Mouse (Mus musculus): ENCODE results near the gene Ckap5.

Ckap5 gene

DNA sequence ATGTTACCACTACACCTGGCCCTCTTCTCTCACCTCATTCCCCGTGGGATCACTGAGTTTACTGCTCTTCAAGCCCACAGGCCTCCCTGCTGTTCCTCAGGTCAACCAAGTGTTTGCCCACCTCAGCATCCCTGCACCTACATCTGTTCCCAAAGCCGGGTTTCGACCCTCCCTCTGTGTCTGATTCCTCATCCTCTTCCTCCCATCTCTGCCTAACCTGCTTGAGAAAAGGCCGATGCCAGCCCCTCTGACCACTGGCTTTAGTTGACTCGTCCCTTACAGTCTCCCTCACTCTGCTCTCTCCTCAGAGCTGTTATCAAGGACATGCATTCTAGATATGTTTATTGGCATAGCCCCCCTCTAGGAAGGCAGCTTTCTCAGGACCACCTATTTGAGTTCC, 100.9 kb downstream of the Ckap5 start:
- DNase-seq (ENCODE audit: low spot score in 2 of 2): no peak

DNA sequence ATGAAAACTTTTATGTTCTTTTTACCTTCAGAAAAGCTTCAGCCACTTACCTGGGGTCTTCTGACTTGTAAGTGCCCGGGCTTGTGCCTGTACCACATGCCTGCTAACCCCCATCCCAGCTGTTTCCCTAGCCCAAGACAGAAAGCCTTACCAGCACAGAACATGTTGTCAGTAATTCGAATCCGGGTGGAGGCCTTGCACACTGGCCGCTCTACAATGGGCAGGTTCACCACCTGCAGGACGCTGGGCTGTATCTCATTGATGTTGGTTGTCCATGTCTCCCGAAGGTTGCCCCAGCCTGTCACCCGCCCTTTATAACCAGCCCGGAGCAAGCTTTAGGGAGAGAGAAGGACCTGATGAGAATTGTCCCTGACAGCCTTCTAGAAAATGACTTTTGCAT, 101.6 kb downstream of the Ckap5 start:
- no peak for DNase-seq (ENCODE audit: low spot score in 2 of 2)

DNA sequence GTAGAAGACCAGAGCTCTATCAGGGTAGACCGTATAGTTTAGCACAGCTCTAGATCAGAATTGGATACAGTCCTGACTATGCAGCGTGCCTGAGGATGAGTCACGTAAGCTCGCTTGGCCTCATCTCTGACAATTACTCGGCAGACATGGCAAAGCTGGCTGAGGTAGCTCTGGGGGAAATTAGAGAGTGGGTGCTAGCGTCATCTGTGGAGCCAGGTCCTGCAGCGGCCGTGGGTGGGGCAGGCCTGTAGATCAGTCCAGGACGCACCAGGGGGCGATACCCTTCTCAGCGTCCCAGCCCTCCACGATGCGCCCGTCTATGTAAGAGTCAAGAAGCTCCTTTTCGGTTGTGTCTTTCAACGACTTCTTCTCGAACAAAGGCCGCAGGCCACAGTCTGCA, 103.1 kb downstream of the Ckap5 start:
- DNase-seq (ENCODE audit: low spot score in 2 of 2): no peak

DNA sequence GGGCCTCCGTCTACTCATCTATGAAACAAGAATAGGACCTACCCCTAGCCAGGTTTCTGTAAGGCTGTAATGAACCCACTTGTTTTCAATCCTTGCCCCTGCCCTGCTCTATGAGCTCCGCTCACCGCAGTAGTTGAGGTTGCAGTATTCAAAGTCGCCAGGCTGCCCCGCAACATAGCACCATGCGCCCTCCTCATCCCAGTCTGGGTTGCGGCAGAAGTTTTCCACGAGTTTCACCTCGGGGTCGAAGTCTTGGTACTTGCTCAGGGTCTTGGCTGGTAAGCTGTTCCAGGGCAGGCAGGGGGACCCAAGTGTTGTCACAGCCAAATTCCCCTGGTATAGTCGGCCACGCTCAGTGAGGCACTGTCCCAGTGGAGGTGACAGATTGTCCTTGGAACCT, 103.8 kb downstream of the Ckap5 start:
- DNase-seq (ENCODE audit: low spot score in 2 of 2): no peak

DNA sequence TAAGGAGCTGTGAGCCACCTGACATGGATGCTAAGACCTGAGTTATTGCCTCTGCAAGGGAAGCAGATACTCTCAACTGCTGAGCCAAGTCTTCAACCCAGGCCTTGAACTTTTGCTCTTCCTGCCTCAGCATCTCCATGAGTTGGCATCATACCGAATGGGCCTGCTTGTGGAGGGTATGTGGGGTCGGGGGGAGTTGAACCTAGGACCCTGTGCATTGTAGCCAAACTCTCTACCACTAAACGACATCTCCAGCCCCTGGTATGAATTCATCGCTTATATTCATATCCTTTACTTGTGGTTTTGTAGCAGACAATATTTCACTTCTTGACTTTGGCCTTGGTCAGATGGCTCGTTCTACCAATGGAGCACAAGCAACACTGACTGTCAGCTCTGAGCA, 105.3 kb downstream of the Ckap5 start:
- DNase-seq (ENCODE audit: low spot score in 2 of 2): no peak

DNA sequence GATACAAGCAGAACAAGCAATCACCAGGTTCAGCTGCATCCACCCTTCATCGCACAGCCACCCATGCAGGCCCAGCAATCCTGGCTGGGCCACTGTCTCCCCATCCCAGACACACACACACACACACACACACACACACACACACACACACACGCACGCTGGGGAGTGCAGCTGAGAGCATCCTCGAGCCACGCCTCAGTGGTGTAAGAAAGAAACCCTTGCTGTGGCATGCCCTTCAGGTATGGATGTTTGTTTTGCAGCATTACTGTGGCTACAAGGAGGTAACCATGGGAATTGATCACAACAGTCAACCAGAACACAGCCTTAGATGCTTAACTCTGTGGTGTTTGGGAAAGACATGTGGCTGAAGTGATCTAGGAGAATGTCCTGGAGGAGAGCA, 105.8 kb downstream of the Ckap5 start:
- DNase-seq (ENCODE audit: low spot score in 2 of 2): no peak

DNA sequence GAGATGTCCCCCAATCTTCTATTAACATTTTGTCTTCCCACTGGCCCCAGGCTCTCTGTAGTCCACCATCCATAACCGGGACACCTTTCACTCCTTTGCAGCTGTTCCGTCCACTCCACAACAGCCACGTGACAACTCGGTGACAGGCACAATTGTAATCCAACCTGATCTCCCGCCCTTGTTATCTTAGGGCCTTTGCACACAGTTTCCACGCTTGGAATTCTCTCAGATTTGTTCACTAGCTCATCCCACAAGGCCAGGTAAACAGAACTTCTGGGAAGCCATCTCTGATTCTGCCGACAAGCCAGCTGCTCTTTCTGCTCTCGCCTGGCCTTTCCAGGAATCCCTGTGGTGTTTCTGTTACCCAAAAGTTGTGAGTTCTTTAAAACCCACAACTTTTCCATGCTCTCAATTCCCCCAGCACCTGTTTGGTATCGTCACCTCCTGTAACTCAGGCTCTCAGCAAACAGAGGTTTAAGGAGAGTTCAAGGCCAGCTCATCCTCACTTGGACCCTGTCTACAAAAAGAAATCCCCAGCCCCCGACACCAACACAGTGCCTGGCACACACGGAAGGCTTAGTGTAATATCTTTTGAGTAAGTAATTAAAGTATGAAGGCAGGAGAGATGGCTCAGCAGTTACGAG, 106.9 kb downstream of the Ckap5 start:
- DNase-seq (ENCODE audit: low spot score in 2 of 2): no peak

DNA sequence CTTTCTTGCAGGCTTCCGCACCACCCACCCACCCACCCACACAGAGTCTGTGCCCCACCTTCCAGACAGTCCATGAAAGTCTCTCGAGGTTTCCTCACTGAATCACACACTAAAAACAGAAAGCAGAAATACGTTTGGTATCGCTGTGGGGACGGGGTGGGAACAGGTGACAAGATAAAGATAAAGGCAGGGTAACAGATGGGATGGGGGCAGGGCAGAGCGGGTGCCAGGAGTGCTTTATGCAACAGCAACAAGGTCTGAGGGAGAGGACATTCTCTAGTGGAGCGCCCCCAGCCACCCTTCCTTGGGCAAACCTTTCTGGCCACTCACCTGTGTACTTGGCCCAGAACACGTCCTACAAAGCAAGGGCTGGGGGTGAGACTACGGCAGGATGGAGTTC, 108.3 kb downstream of the Ckap5 start:
- no peak for DNase-seq (ENCODE audit: low spot score in 2 of 2)

DNA sequence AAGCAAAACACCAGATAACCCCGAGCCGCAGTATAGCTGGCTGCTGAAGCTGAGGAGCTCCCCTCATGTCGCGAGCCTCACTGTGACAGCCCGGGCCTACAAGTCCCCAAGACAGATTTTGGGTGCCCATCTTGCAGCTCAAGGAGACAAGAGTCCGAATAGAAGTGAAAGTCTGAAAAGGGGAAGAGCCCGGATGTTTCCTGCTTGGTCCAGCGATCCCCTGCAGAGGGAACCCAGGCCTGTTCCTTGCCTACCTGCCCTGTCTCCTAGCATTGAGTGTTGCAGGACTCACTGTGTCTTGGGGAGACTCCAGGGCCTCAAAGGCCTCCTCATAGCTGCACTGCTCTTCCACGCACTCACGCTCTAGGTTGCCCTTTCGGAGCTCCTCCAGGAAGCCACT, 108.9 kb downstream of the Ckap5 start:
- no peak for DNase-seq (ENCODE audit: low spot score in 2 of 2)

DNA sequence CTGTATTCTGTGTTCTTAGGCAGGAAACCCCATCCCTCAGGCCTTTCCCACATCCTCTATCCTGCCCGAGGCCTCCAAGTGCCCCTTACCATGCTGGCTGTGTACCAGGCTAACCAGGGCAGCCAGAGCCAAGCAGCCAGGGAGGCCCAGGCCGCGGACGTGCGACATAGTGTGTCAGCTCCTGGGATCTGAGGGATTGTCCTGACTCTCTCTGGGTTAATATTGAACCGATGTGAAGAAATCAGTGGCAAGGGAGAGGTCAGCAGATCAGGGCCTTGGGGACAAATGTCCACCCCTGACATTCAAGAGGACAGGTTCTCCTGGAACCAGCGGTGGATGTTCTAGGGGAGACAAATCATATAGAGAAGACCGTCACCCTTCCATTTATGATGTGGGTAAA, 109.7 kb downstream of the Ckap5 start, which contains the start of gene F2:
F2 (minus strand) TSS at position 186 of the 400 bp plus-strand sequence.
- DNase-seq (ENCODE audit: low spot score in 2 of 2): no peak

DNA sequence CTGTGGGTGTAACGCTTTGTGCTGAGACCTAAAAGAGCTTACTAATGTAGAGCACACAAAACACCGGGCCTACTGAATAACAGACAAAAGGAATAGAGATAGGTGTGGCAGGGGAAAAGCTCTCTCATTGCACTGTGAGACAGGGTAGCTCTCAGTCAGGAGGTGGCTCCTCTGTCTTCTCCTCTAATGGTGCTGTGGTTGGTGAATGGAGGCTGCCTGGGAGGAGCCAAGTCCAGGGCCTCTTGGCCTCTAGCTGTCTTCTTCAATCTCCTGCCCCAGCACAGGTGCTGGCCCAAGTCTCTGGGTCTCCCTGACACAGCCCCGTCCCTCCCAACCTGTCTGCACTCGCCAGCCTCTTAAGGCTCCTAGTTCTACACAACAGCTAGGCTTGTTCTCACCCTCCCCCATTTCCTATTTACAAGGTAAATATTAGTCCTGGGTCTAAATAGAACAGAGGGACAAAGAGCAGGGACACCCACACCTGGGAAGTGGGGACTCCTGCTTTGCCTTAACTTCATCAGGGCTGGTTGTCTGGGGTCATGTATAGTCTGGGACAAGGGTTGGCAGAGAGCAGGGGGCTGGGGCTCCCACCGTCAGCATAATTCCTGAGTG, 110.3 kb downstream of the Ckap5 start:
- no peak for DNase-seq (ENCODE audit: low spot score in 2 of 2)

DNA sequence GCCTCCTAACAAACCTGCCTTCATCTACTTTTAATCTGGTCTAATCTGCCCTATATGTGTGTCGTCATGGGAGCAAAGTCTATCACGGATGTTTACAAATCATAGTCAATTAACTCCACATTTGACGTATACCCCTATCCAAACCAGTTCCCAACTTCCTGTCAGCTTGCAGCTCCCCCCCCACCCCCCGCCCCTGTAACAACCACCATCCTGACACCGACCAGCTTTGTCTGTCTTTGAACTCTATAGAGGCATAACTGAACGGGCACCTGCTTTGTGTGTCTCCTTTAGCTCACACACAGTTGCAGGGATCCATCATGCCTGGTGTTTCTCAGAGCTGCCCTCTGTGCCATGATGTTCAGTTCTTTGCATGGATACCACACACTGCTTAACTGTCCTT, 112.4 kb downstream of the Ckap5 start:
- no peak for DNase-seq (ENCODE audit: low spot score in 2 of 2)

DNA sequence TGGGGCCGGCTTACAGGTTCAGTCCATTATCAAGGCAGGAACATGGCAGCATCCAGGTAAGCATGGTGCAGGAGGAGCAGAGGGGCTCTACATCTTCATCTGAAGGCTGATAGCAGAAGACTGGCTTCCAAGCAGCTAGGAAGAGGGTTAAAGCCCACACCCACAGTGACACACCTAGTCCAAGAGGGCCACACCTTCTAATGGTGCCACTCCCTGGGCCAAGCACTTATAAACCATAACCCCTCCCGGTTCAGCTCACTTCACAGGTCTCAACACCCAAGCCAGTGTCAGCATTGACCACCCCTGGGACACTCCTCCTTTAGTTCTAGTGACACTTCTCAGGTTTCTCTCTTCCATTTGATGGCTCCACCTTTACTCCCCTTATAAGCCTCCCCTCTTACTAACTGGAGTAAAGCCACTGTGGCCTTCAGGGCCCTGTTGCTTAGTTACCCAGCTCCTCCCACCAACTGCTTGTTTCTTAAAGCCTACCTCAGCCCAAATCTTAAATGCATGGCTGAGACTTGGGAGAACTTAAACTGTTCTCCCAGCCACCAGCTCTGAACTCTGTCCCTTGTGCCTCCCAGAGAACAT, 116.4 kb downstream of the Ckap5 start:
- no peak for DNase-seq (ENCODE audit: low spot score in 2 of 2)

DNA sequence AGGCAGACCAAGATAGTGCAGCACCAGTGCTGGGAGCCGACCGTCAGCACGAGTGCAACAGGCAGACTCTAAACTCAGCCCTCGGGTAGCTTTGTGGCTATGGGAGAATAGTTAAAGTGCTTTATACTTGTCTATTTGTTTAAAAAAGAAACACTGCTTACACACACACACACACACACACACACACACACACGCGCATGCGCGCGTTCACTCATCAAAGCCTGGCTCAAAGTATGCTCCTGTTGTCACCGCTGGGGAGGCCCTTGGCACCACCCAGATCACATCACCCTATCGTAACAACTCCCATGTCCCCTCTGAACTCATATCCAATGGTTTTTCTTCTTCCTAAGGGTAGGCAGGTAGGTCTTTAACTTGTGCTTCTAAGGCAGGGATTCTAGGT, 117.5 kb downstream of the Ckap5 start:
- DNase-seq (ENCODE audit: low spot score in 2 of 2): no peak

DNA sequence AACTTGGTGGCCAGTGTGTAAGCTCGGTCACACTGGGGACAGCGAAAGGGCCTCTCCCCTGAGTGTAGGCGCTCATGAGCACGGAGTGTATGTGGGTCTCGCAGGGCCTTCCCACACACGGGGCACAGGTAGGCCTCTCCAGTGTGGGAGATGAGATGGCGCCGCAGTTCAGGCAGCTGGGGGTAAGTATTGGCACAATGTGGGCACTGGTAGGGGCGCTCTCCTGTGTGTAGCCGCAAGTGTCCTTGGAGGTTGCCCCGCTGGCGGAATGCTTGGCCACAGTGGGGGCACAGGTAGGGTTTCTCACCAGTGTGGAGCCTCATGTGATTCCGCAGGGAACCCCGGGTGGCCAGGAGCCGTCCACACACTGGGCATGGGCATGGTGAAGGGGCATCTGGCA, 118.8 kb downstream of the Ckap5 start:
- no peak for DNase-seq (ENCODE audit: low spot score in 2 of 2)

DNA sequence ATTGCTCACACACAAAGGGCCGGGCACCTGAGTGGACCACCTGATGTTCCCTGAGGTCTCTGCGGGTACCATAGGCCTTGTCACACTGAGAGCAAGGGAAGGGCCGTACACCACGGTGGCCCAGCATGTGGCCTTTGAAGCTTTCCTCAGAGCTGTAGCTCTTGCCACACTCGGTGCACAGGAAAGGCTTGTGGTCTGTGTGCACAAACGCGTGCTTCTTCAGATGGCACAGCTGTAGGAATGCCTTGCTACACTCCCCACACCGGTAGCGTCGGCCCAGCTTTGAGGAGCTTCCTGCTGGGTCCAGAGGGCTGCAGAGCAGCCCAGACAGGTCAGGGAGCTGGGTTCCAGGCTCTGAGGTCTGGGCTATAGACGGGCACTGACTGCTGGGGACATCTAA, 119.2 kb downstream of the Ckap5 start:
- DNase-seq (ENCODE audit: low spot score in 2 of 2): no peak

DNA sequence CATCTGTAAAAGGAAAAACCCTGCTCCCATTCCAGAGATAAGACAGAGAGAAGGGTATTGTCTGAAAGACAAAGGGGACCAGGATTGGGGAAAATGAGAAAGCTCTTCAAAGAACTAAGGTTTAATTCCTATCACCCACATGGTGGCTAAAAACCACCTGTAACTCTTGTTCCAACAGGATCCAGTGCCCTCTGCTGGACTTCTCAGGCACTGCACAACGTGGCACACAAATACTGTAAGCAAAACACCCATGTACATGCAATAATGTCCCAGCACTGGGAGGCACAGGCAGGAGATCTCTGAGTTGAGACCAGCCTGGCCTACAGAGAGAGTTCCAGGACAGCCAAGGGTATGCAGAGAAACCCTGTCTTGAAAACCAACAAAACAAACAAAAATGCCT, 120.2 kb downstream of the Ckap5 start:
- DNase-seq (ENCODE audit: low spot score in 2 of 2): peak; percentile 54 to 71

DNA sequence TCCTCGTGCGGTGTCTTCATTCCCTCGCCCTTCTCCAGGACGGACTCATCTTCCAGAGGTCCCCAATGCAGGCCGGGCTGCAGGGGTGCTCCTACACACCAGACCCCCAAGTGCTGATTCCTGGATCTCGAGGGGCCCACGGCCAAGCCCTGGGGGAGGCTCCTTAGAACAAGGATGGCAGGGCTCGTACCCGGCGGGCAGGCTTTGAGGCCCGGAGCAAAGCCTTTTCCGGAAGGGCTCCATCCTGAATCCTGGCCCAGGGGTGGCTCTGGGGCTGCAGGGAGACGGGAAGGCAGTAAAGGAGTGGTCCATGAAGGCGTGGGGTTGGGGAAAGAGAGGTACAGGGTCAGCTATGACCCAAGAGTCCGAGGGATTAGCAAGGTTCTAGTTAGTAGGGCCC, 122.6 kb downstream of the Ckap5 start:
- DNase-seq (ENCODE audit: low spot score in 2 of 2): no peak

DNA sequence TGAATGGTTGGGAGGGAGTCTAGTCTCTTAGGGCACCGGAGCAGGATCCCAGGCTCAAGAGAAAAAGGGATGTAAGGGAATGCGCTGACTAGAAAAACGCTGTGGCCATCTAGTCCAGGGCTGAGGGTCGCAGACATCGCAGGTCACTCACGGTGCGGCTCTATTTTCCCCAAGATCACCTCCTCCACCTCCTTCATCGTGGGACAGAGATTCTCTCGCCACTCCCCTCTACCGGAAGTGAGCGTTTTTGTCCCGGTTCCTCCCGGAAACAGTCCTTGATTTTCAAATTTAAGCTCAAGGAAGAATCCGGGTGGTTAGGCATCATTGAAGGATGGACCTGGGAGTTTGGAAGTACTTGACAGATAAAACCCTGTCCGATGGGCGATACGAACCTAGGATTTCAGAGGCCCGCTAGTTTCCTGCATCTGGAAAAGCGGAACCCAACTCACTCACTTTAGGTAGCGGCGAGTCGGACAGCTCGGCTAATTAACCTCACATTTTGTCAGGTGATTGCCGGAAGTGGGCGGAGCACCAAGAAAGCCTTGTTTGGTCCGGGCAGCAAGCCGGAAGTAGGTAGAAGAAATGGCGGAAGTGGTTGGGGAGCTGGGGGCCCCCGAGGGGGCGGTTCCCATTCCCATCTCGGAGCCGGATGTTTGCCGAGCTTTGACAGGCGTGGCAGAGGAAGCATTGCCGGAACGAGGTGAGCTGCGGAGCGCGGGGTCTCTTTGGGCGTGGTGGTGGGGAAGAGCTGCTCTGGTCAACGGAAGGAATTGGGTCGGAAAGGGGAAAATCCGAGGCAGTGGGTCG, 123.2 kb downstream of the Ckap5 start, which contains the start of the genes Zfp408 and Arhgap1:
Zfp408 (minus strand) TSS at position 239 of the 807 bp plus-strand sequence.
Arhgap1 (plus strand) TSS at position 308 of the 807 bp plus-strand sequence.
- peak; percentile 95 to 96 for DNase-seq (ENCODE audit: low spot score in 2 of 2)

DNA sequence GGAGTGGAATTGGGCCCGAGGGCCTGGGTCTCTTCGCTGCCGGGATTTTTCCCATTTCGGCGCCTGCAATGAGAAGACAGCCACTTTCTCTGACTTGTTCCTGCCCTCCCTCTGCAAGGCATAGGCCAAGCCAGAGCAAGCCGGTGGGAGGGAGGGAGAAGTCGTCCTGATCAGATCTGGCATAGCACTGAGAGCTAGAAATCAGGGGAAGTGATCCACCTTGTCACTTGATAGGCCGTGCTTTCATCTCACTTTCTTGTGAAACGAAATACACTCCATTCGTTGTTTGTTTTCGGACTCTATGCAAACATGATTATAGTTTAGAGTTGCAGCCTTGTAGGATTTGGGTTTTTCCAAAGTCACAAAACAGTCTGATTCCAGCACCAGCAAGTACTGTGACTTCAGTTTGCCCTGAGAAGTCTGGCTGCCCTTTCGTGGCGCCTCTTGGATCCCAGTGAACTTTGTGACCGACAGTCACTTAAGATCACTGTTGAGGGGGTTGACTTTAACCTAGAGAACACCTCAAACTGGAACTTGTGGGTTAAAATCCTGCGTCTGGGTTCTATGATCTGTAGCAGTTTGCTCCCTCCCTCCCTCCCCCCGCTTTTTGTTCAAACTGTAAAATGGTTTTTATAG, 123.9 kb downstream of the Ckap5 start:
- no peak for DNase-seq (ENCODE audit: low spot score in 2 of 2)

DNA sequence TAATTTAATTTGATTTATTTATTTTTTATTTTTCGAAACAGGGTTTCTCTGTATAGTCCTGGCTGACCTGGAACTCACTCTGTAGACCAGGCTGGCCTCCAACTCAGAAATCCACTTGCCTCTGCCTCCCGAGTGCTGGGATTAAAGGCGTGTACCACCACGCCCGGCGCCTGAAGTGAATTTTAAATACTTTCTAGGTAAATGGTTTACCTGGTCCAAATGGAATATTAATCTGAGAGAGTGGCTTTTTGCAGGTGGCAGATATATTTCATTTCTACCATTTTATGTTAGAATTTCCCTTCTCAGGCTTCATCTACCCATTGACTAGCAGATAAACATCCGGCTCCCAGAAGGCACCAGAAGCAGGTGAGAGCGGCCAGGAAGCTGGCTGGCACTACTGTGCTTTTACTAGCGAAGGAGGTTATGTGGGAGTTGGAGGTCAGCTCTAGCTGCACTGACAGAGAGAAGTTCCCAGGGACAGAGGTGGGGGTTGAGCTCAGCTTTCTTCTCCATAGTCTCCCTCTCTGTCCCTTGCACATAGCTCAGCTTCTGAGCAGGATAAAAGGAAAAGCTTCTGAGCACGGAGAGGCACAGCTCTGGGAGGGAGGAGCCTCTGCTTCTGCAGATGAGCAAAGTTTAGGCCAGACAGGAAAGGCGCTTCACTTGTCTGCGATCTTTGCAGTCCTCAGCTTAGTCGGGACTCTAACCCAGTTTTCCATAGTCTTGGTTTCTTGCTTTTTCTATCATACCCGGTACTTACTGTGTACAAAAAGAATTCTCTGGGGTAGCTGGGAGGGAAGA, 125.1 kb downstream of the Ckap5 start:
- DNase-seq (ENCODE audit: low spot score in 2 of 2): no peak

Data from natural killer cell, adult 2 months (primary cell).